Mouse (Mus musculus) adrenal gland (tissue): Measurements from ENCODE around the gene Arpc4.
"Not testable (repeated sequence)": the region's sequence is repeated elsewhere in the genome, so short reads cannot be mapped to it uniquely, and the experiment has no call there.

Experiments used
- intact Hi-C: fragments of 180-260 bp; cut with DNase I; formaldehyde crosslinking; loops from one replicate; pipeline ENCODE4 v1.15.1; 2025
- long read RNA-seq, 2 experiments: library from polyadenylated mRNA; unstranded; transcript quantifications; one replicate each; pipeline ENCODE4 v2.0.0; 2020; ENCODE audit warnings: borderline replicate concordance in 1 of 2; ENCODE audit not compliant: insufficient replicate concordance in 1 of 2

Arpc4 gene
- long read RNA-seq, experiment 1, transcript Arpc4-201 (6 exons, 2,270 nt): major isoform, 115 of 148 reads
- long read RNA-seq, experiment 1, partial matches to known transcripts: 19 of 148 reads
- long read RNA-seq, experiment 1, other reads (novel, unspliced or antisense): 11 of 148 reads
- long read RNA-seq, experiment 2, transcript Arpc4-201 (6 exons, 2,270 nt): major isoform, 113 of 139 reads
- long read RNA-seq, experiment 2, partial matches to known transcripts: 23 of 139 reads
- long read RNA-seq, experiment 2, other reads (novel, unspliced or antisense): 1 of 139 reads

GRCm38 (mm10) chr6:113377496-113378385, at the start of gene Arpc4, which contains the start of gene Tada3:
Gene Arpc4, plus strand, starts transcription at chr6:113378115.
Gene Tada3, minus strand, starts transcription at chr6:113377883.
- intact Hi-C loops: loop anchor here (2.0 to 5.0 kb wide), 2 partner anchors 35 to 51 kb away; partner anchors contain the start of genes Camk1 and Ogg1

GRCm38 (mm10) chr6:113329396-113329795, 48.5 kb upstream of the Arpc4 start:
- intact Hi-C loops: no loop called here

- intact Hi-C loops: no loop called here
Observed at GRCm38 (mm10) chr6:113330547-113330946, 47.4 kb upstream of the Arpc4 start.

- intact Hi-C loops: no loop called here
Observed at GRCm38 (mm10) chr6:113331721-113332120, 46.2 kb upstream of the Arpc4 start.

- intact Hi-C loops: not testable (repeated sequence)
Observed at GRCm38 (mm10) chr6:113332734-113333133, 45.2 kb upstream of the Arpc4 start.

- intact Hi-C loops: no loop called here
Observed at GRCm38 (mm10) chr6:113333137-113333950, 44.6 kb upstream of the Arpc4 start.

- intact Hi-C loops: no loop called here
Observed at GRCm38 (mm10) chr6:113334216-113334615, 43.7 kb upstream of the Arpc4 start.

- intact Hi-C loops: no loop called here
Observed at GRCm38 (mm10) chr6:113336852-113337620, 40.9 kb upstream of the Arpc4 start.

GRCm38 (mm10) chr6:113341574-113341973, 36.3 kb upstream of the Arpc4 start:
- intact Hi-C loops: loop anchor here (5.0 kb wide), 1 partner anchor 36 kb away; the partner anchor contains the start of genes Arpc4 and Tada3

- intact Hi-C loops: loop anchor here (5.0 kb wide), 1 partner anchor 35 kb away; the partner anchor contains the start of genes Arpc4 and Tada3
Observed at GRCm38 (mm10) chr6:113342297-113342696, 35.6 kb upstream of the Arpc4 start.

- intact Hi-C loops: loop anchor here (5.0 kb wide), 1 partner anchor 34 kb away; the partner anchor contains the start of genes Arpc4 and Tada3
Observed at GRCm38 (mm10) chr6:113343177-113344092, 34.5 kb upstream of the Arpc4 start, which contains the start of gene Camk1. Gene Camk1, minus strand, starts transcription at chr6:113343984.

- intact Hi-C loops: loop anchor here (5.0 kb wide), 1 partner anchor 33 kb away; the partner anchor contains the start of genes Arpc4 and Tada3
Observed at GRCm38 (mm10) chr6:113344321-113344720, 33.6 kb upstream of the Arpc4 start.

GRCm38 (mm10) chr6:113346897-113347296, 31.0 kb upstream of the Arpc4 start:
- intact Hi-C loops: no loop called here

GRCm38 (mm10) chr6:113350538-113350937, 27.4 kb upstream of the Arpc4 start:
- intact Hi-C loops: no loop called here

- intact Hi-C loops: no loop called here
Observed at GRCm38 (mm10) chr6:113351161-113351560, 26.8 kb upstream of the Arpc4 start.

GRCm38 (mm10) chr6:113351653-113352052, 26.3 kb upstream of the Arpc4 start:
- intact Hi-C loops: no loop called here

GRCm38 (mm10) chr6:113352820-113353219, 25.1 kb upstream of the Arpc4 start:
- intact Hi-C loops: no loop called here

GRCm38 (mm10) chr6:113353696-113354095, 24.2 kb upstream of the Arpc4 start:
- intact Hi-C loops: no loop called here

GRCm38 (mm10) chr6:113361476-113361875, 16.4 kb upstream of the Arpc4 start:
- intact Hi-C loops: no loop called here
